8 mouse cellular contexts compared by ENCODE assay signal in genomic region chr9:64811538-64812474, GRCm38 (mm10). TPM values are rescaled to one million over a fixed set of nuclear protein-coding genes. Genes with fewer than 3 reads are reported as not detected.
DNase-seq lines count a peak whose midpoint lies in the region; ATAC-seq lines count a peak whose summit lies in the region.

No protein-coding gene starts in this region.

- H3K27ac ChIP-seq in heart, embryonic 11.5 days (ENCODE audit: low read depth, low read length), result peak overlapping the region; percentile 90
- H3K27ac ChIP-seq in kidney, embryonic 16.5 days (ENCODE audit: low read length), result peak overlapping the region; percentile 82
- peak overlapping the region; percentile 97 for H3K27ac ChIP-seq in liver, embryonic 11.5 days (ENCODE audit: low read depth, low read length)
- peak overlapping the region; percentile 98 for H3K27ac ChIP-seq in neural tube, embryonic 13.5 days (replicated peaks)

- peak overlapping the region; percentile 81 for H3K9ac ChIP-seq in heart, embryonic 11.5 days (ENCODE audit: low read depth, low read length)
- H3K9ac ChIP-seq in kidney, embryonic 16.5 days (replicated peaks; ENCODE audit: low read length), result peak overlapping the region; percentile 73
- H3K9ac ChIP-seq in liver, embryonic 11.5 days (ENCODE audit: low read depth, low read length), result peak overlapping the region; percentile 90
- H3K9ac ChIP-seq in neural tube, embryonic 13.5 days, result peak overlapping the region; percentile 86

- no peaks in the 10 kb centered on the region for H3K36me3 ChIP-seq in heart, embryonic 11.5 days (ENCODE audit: control insufficient read depth, insufficient read depth, low read length)
- no peaks in the 10 kb centered on the region for H3K36me3 ChIP-seq in kidney, embryonic 16.5 days (ENCODE audit: insufficient read depth, low read length)
- no peaks in the 10 kb centered on the region for H3K36me3 ChIP-seq in liver, embryonic 11.5 days (ENCODE audit: control insufficient read depth, insufficient read depth, low read length)
- H3K36me3 ChIP-seq in neural tube, embryonic 13.5 days, result no peaks in the 10 kb centered on the region

- WGBS in heart, embryonic 11.5 days (ENCODE audit: insufficient replicate concordance), result 1% methylated on average over 54 of the region's 59 CpGs
- under 1% methylated on average over 51 of the region's 59 CpGs for WGBS in kidney, embryonic 16.5 days
- 2% methylated on average over 57 of the region's 59 CpGs for WGBS in liver, embryonic 11.5 days
- under 1% methylated on average over 59 of the region's 59 CpGs for WGBS in neural tube, embryonic 13.5 days

- H3K9me3 ChIP-seq in heart, embryonic 11.5 days (replicated peaks; ENCODE audit: control insufficient read depth, low read length), result no peaks in the 10 kb centered on the region
- no peaks in the 10 kb centered on the region for H3K9me3 ChIP-seq in kidney, embryonic 16.5 days (ENCODE audit: low read length)
- H3K9me3 ChIP-seq in liver, embryonic 11.5 days (ENCODE audit: control insufficient read depth, low read length), result no peaks in the 10 kb centered on the region
- H3K9me3 ChIP-seq in neural tube, embryonic 13.5 days, result no peaks in the 10 kb centered on the region

- H3K27me3 ChIP-seq in heart, embryonic 11.5 days (ENCODE audit: control insufficient read depth, insufficient read depth, low read length), result no peaks in the 10 kb centered on the region
- no peaks in the 10 kb centered on the region for H3K27me3 ChIP-seq in kidney, embryonic 16.5 days (ENCODE audit: insufficient read depth, low read length)
- no peaks in the 10 kb centered on the region for H3K27me3 ChIP-seq in liver, embryonic 11.5 days (replicated peaks; ENCODE audit: control insufficient read depth, insufficient read depth, low read length)
- H3K27me3 ChIP-seq in neural tube, embryonic 13.5 days, result no peaks in the 10 kb centered on the region

- H3K4me3 ChIP-seq in heart, embryonic 11.5 days (ENCODE audit: low read depth, low read length), result peak overlapping the region; percentile 89
- peak overlapping the region; percentile 91 for H3K4me3 ChIP-seq in kidney, embryonic 16.5 days (ENCODE audit: low read length)
- peak overlapping the region; percentile 92 for H3K4me3 ChIP-seq in liver, embryonic 11.5 days (ENCODE audit: low read depth, low read length)
- H3K4me3 ChIP-seq in neural tube, embryonic 13.5 days, result peak overlapping the region; percentile 82

- peak overlapping the region; percentile 68 for H3K4me2 ChIP-seq in heart, embryonic 11.5 days
- peak overlapping the region; percentile 82 for H3K4me2 ChIP-seq in kidney, embryonic 16.5 days (replicated peaks; ENCODE audit: low read depth, low read length)
- peak overlapping the region; percentile 76 for H3K4me2 ChIP-seq in liver, embryonic 11.5 days
- H3K4me2 ChIP-seq in neural tube, embryonic 13.5 days, result peak overlapping the region; percentile 68

- DNase-seq in 3T3-L1 (ENCODE audit: low read depth, low spot score), result peak; percentile 47
- peak; percentile 24 for DNase-seq in T-cell, adult 2 months (ENCODE audit: low spot score)
- peak; percentile 75 for DNase-seq in embryo, embryonic 10.5 days (ENCODE audit: low spot score)
- no peak for DNase-seq in liver, embryonic 11.5 days (ENCODE audit: low spot score)
- DNase-seq in urinary bladder, postnatal 14 days (ENCODE audit: low spot score), result peak; percentile 44

- H3K4me1 ChIP-seq in heart, embryonic 11.5 days (ENCODE audit: control insufficient read depth, insufficient read depth, low read length), result peaks cover 5% of the 10 kb centered on the region
- H3K4me1 ChIP-seq in kidney, embryonic 16.5 days (ENCODE audit: insufficient read depth, low read length), result peaks cover 5% of the 10 kb centered on the region
- peaks cover 14% of the 10 kb centered on the region; the same call in 1 of the 2 replicates for H3K4me1 ChIP-seq in liver, embryonic 11.5 days (replicated peaks; ENCODE audit: control insufficient read depth, insufficient read depth, low read length)
- peaks cover 20% of the 10 kb centered on the region for H3K4me1 ChIP-seq in neural tube, embryonic 13.5 days (replicated peaks)

- ATAC-seq in heart, embryonic 11.5 days (replicated peaks; ENCODE audit: insufficient number of reproducible peaks, low FRiP score, low TSS enrichment), result peak; percentile 66
- ATAC-seq in kidney, embryonic 16.5 days (ENCODE audit: low FRiP score, low TSS enrichment), result peak; percentile 83
- peak; percentile 62 for ATAC-seq in liver, embryonic 11.5 days (replicated peaks; ENCODE audit: low FRiP score)
- ATAC-seq in neural tube, embryonic 13.5 days (ENCODE audit: low read depth), result peak; percentile 87

RNA-seq across cellular contexts. Expression of gene Dennd4a, which starts 0.7 kb away (rescaled TPM):
- polyA plus RNA-seq in heart, embryonic 11.5 days (2014; fragmentation: Nextera tagmentation; extraction: Ambion mirVana), result 7.1 and 8.4 TPM in 2 replicates
- 5.0 and 5.2 TPM in 2 replicates for polyA plus RNA-seq in kidney, embryonic 16.5 days (2015; fragmentation: Nextera tagmentation; extraction: Ambion mirVana)
- polyA plus RNA-seq in liver, embryonic 11.5 days (2014; fragmentation: Nextera tagmentation; extraction: Ambion mirVana), result 19.1 and 22.6 TPM in 2 replicates
- 9.1 and 9.7 TPM in 2 replicates for polyA plus RNA-seq in neural tube, embryonic 13.5 days (2015; fragmentation: Nextera tagmentation; extraction: Ambion mirVana)
